Mouse (Mus musculus) midbrain, embryonic 13.5 days (tissue): ENCODE data around the gene Hnrnpa2b1. TPM values are rescaled to one million over a fixed set of nuclear protein-coding genes. Genes with fewer than 3 reads are reported as not detected.
"Not testable (repeated sequence)": the region's sequence is repeated elsewhere in the genome, so short reads cannot be mapped to it uniquely, and the experiment has no call there.

ENCODE experiments used
- ATAC-seq: fragments of 200-750 bp; cut with Nextera tagmentation; 2 replicates; pipeline ENCODE4 v1.8.0; 2017; ENCODE audit warnings: mild to moderate bottlenecking, moderate TSS enrichment, moderate library complexity
- H3K27ac ChIP-seq: fragments of 300-500 bp; sonication (generic); 2 replicates; pipeline ENCODE4 v1.5.1; 2015; ENCODE audit warnings: inconsistent platforms, mild to moderate bottlenecking, moderate library complexity
- H3K27me3 ChIP-seq: fragments of 300-500 bp; sonication (generic); 2 replicates; pipeline ENCODE4 v1.6.1; 2015; ENCODE audit warnings: mild to moderate bottlenecking, inconsistent platforms
- H3K36me3 ChIP-seq: fragments of 300-500 bp; sonication (generic); 2 replicates; pipeline ENCODE4 v1.6.1; 2015; ENCODE audit warnings: mild to moderate bottlenecking, inconsistent platforms
- H3K4me1 ChIP-seq: fragments of 300-500 bp; sonication (generic); replicated peaks from 2 replicates; pipeline ENCODE4 v1.6.1; 2015; ENCODE audit warnings: inconsistent platforms
- H3K4me2 ChIP-seq: fragments of 300-500 bp; sonication (generic); replicated peaks from 2 replicates; pipeline ENCODE4 v1.6.1; 2015; ENCODE audit warnings: moderate library complexity, mild to moderate bottlenecking, inconsistent platforms
- H3K4me3 ChIP-seq: fragments of 300-500 bp; sonication (generic); replicated peaks from 2 replicates; pipeline ENCODE4 v1.5.1; 2015; ENCODE audit warnings: mild to moderate bottlenecking, inconsistent platforms
- H3K9ac ChIP-seq: fragments of 300-500 bp; sonication (generic); replicated peaks from 2 replicates; pipeline ENCODE4 v1.6.1; 2015; ENCODE audit warnings: mild to moderate bottlenecking, inconsistent platforms
- H3K9me3 ChIP-seq: fragments of 300-500 bp; sonication (generic); 2 replicates; pipeline ENCODE4 v1.6.1; 2016; ENCODE audit warnings: mild to moderate bottlenecking, inconsistent platforms
- WGBS: fragments of 180-500 bp; shearing (Covaris S2); methylation state at CpG from one replicate; pipeline ENCODE4 v1.1.7; 2015; 5-methylcytosine and 5-hydroxymethylcytosine counted together
- polyA plus RNA-seq: library from polyadenylated mRNA; unstranded; fragments of >200 nt; fragmentation: Nextera tagmentation; extraction: Ambion mirVana; gene quantifications from 2 replicates; pipeline ENCODE4 v1.2.1, GENCODE M21; 2015

Hnrnpa2b1 gene
- polyA plus RNA-seq, 1 experiment from 2014 or later, result 2,073 TPM

- ATAC-seq, result no peak
- Histone ChIP-seq H3K9me3 (no peaks in the 10 kb centered on the region), H3K9ac (no peak overlapping the region), H3K36me3 (peaks cover 31% of the 10 kb centered on the region), H3K4me1 (no peaks in the 10 kb centered on the region), H3K27me3 (no peaks in the 10 kb centered on the region), H3K4me3 (no peak overlapping the region), H3K4me2 (no peak overlapping the region), H3K27ac (no peak overlapping the region)
- 79% methylated on average over 7 of the region's 7 CpGs for WGBS
Measured at GRCm38 (mm10) chr6:51486076-51486710, 16.5 kb upstream of the Hnrnpa2b1 start.

- 49% methylated on average over 2 of the region's 2 CpGs for WGBS
- H3K27ac ChIP-seq, result no peak overlapping the region
- no peak overlapping the region for H3K4me3 ChIP-seq
- no peak overlapping the region for H3K9ac ChIP-seq
- no peaks in the 10 kb centered on the region for H3K27me3 ChIP-seq
- ATAC-seq, result no peak
- peaks cover 36% of the 10 kb centered on the region for H3K36me3 ChIP-seq
- no peak overlapping the region for H3K4me2 ChIP-seq
- no peaks in the 10 kb centered on the region for H3K9me3 ChIP-seq
- H3K4me1 ChIP-seq, result no peaks in the 10 kb centered on the region
Measured at GRCm38 (mm10) chr6:51485646-51486045, 16.0 kb upstream of the Hnrnpa2b1 start.

- H3K27ac ChIP-seq, H3K4me3 ChIP-seq, H3K4me2 ChIP-seq, ATAC-seq, H3K27me3 ChIP-seq, H3K9ac ChIP-seq, H3K4me1 ChIP-seq, H3K9me3 ChIP-seq: not testable (repeated sequence)
- H3K36me3 ChIP-seq, result peaks cover 47% of the 10 kb centered on the region
- 90% methylated on average over 8 of the region's 8 CpGs for WGBS
Measured at GRCm38 (mm10) chr6:51484556-51484955, 14.9 kb upstream of the Hnrnpa2b1 start.

DNA sequence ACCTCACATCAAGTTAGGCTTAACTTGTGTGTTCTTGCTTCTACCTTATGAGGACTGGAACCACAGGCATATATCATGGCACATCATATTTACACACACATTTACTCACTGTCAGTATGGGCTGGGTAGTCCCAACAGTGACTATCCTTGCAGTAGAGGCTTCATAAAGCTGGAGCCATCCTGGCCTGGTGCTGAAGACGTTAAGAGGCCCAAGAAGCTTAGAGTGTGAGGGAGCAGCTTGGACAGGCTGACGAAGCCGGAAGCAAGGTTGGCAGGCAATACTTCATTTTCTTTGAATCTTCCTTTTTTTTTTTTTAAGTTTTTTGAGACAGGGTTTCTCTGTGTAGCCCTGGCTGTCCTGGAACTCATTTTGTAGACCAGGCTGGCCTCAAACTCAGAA, 14.2 kb upstream of the Hnrnpa2b1 start:
- Histone ChIP-seq H3K4me3 (no peak overlapping the region), H3K4me2 (no peak overlapping the region), H3K36me3 (peaks cover 54% of the 10 kb centered on the region), H3K4me1 (no peaks in the 10 kb centered on the region), H3K27me3 (no peaks in the 10 kb centered on the region), H3K9ac (no peak overlapping the region), H3K9me3 (no peaks in the 10 kb centered on the region), H3K27ac (no peak overlapping the region)
- 93% methylated on average over 3 of the region's 3 CpGs for WGBS
- no peak for ATAC-seq

GRCm38 (mm10) chr6:51481548-51481947, 11.9 kb upstream of the Hnrnpa2b1 start:
- H3K9ac ChIP-seq, result no peak overlapping the region
- H3K27me3 ChIP-seq, result no peaks in the 10 kb centered on the region
- H3K4me2 ChIP-seq, result no peak overlapping the region
- H3K4me1 ChIP-seq, result no peaks in the 10 kb centered on the region
- 94% methylated on average over 8 of the region's 8 CpGs for WGBS
- ATAC-seq, result no peak
- no peaks in the 10 kb centered on the region for H3K9me3 ChIP-seq
- H3K4me3 ChIP-seq, result no peak overlapping the region
- no peak overlapping the region for H3K27ac ChIP-seq
- H3K36me3 ChIP-seq, result peaks cover 59% of the 10 kb centered on the region

DNA sequence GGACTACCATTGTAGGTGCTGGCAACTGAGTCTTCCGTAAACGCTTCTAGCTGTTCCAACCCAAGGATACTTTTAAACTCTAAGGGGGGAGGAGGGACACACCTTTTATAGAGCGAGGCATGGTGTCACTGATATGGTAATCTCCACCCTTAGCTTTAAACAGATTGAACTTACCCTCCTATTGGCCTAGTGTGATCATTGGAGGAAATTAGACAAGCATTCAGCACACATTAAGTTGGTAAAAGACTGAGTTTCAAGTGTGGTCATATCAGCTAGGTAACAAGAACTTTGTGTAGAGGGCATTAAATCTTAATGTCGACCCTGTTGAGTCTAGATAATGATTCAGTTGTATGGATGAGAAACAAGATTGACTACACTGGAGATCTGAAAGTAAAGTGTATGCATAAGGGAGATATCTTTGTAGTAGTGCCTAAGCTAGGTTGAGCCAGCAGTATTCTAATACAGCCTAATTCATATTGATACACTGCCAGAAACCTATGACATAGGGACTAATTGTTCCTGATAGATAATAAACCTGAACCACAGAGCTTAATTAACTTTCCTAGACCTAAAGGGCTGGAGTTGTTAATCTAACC, 9.5 kb upstream of the Hnrnpa2b1 start:
- ATAC-seq, result no peak
- no peaks in the 10 kb centered on the region for H3K9me3 ChIP-seq
- H3K4me3 ChIP-seq, result no peak overlapping the region
- no peak overlapping the region for H3K27ac ChIP-seq
- H3K36me3 ChIP-seq, result peaks cover 71% of the 10 kb centered on the region
- H3K4me2 ChIP-seq, result no peak overlapping the region
- 93% methylated on average over 4 of the region's 4 CpGs for WGBS
- no peak overlapping the region for H3K9ac ChIP-seq
- peaks cover 5% of the 10 kb centered on the region; the same call in 1 of the 2 replicates for H3K4me1 ChIP-seq
- H3K27me3 ChIP-seq, result no peaks in the 10 kb centered on the region

DNA sequence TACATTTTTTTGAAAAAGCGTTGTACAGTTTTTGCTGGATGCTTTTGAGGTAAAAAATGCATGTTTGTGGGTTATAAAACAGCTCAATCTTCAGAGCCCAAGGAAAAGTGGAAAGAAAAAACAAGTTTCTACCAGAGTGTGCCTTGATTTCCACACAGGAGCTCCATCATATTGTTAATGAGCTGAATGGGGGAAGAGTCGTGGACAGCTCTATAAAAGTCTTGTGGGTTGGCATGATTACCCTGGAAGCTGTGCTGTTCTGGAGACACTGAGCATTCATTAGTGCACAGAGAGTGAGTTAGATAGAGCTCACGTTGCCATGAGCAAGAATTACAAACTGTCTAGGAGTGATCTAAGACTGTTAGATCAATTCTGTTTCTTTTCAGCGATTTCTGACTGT, 2.5 kb upstream of the Hnrnpa2b1 start:
- peaks cover 30% of the 10 kb centered on the region for H3K4me1 ChIP-seq
- H3K4me3 ChIP-seq, result peak overlapping the region; percentile 90
- no peaks in the 10 kb centered on the region for H3K27me3 ChIP-seq
- H3K27ac ChIP-seq, result 0 out of 2 replicates have a peak overlapping the region, but pooled peaks have one; percentile 60
- peak overlapping the region; percentile 84 for H3K4me2 ChIP-seq
- peak overlapping the region; percentile 99 for H3K9ac ChIP-seq
- peaks cover 37% of the 10 kb centered on the region for H3K36me3 ChIP-seq
- no peaks in the 10 kb centered on the region for H3K9me3 ChIP-seq
- ATAC-seq, result no peak
- 37% methylated on average over 4 of the region's 4 CpGs for WGBS

GRCm38 (mm10) chr6:51471782-51472181, 2.1 kb upstream of the Hnrnpa2b1 start:
- no peaks in the 10 kb centered on the region for H3K27me3 ChIP-seq
- peak overlapping the region; percentile 60; the same call in 1 of the 2 replicates for H3K27ac ChIP-seq
- ATAC-seq, result no peak
- peak overlapping the region; percentile 84 for H3K4me2 ChIP-seq
- peaks cover 37% of the 10 kb centered on the region for H3K36me3 ChIP-seq
- peak overlapping the region; percentile 90 for H3K4me3 ChIP-seq
- 13% methylated on average over 3 of the region's 3 CpGs for WGBS
- peak overlapping the region; percentile 99 for H3K9ac ChIP-seq
- H3K4me1 ChIP-seq, result peaks cover 34% of the 10 kb centered on the region
- no peaks in the 10 kb centered on the region for H3K9me3 ChIP-seq

DNA sequence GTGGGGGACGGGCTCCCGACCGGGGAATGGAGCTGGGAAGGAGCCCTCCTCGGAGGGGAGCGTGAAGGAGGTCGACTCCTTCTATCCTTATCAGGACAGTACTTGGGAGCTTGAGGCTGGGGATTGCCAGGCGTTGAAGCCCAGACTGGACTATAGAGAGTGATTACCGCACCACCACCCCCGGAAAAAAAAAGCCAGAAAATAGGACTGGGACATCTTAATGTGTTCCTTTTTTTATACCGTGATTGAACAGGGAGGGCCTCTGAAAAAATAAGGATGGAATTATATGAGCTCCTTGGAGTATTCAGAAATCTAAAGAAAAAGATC, 1.4 kb upstream of the Hnrnpa2b1 start:
- Histone ChIP-seq H3K9ac (peak overlapping the region; percentile 99), H3K4me2 (peak overlapping the region; percentile 84), H3K4me1 (peaks cover 40% of the 10 kb centered on the region), H3K36me3 (peaks cover 39% of the 10 kb centered on the region), H3K9me3 (no peaks in the 10 kb centered on the region), H3K27me3 (no peaks in the 10 kb centered on the region), H3K27ac (peak overlapping the region; percentile 100), H3K4me3 (peak overlapping the region; percentile 90)
- 0% methylated on average over 10 of the region's 10 CpGs for WGBS
- peak; percentile 35; the same call in 1 of the 2 replicates for ATAC-seq

DNA sequence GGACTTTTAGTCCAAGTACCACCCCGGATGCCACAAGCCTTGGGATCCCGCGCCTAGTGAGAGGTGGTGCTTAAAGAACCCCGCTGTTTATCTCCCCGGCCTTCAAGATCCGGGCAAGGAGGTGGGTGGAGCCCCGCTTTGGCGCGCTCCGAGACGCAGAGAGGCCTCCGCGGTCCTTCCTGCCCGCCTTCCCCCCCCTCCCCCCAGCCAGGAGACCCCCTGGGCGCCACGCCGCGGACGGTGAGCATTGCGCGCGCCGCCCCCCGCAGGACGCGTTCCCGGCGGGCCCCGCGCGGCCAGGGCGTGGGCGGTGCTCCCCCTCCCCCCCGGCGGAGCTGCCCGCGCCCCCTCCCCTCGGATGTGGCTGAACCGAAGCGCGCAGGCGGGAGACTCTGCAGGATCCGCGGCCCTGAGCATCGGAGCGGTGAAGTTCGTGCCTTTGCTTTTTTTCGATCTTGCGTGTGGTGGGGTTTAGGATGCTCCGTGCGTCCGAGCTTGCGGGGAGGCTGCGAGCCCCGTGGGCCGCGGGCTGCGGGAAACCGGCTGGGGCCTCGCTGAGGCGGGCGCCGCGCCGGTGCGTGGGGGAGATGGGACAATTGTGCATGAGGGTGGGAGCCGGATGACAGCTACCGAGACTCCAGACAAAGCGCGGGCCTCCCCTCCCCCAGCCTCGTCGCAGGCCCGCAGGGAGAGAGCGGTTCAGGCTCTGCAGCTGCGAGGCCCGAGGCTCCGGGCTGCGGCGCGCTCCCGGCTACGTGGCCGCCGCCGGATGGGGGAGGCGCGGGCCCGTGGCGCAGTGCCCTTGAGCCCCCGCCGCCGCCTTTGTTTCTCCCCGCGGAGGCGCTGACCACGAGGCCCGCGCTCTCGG, 851 bp upstream of the Hnrnpa2b1 start, which contains the start of gene Cbx3:
Gene Cbx3, plus strand, starts transcription at position 50 of the 868 bp plus-strand sequence.
- under 1% methylated on average over 77 of the region's 99 CpGs for WGBS
- peaks cover 46% of the 10 kb centered on the region for H3K4me1 ChIP-seq
- H3K27ac ChIP-seq, result peak within 1 kb of the TSS; percentile 100
- H3K36me3 ChIP-seq, result peaks cover 40% of the 10 kb centered on the region
- no peaks in the 10 kb centered on the region for H3K9me3 ChIP-seq
- ATAC-seq, result peak; percentile 83
- peak within 1 kb of the TSS; percentile 84 for H3K4me2 ChIP-seq
- H3K4me3 ChIP-seq, result peak within 1 kb of the TSS; percentile 90
- H3K9ac ChIP-seq, result peak within 1 kb of the TSS; percentile 99
- no peaks in the 10 kb centered on the region for H3K27me3 ChIP-seq

- Histone ChIP-seq H3K27me3 (no peaks in the 10 kb centered on the region), H3K4me2 (peak overlapping the region; percentile 58), H3K9ac (peak overlapping the region; percentile 99), H3K4me3 (peak overlapping the region; percentile 90), H3K4me1 (peaks cover 50% of the 10 kb centered on the region), H3K9me3 (no peaks in the 10 kb centered on the region), H3K27ac (peak overlapping the region; percentile 100), H3K36me3 (peaks cover 36% of the 10 kb centered on the region)
- peak; percentile 16 for ATAC-seq
- under 1% methylated on average over 63 of the region's 63 CpGs for WGBS
Measured at GRCm38 (mm10) chr6:51468891-51469561, 668 bp downstream of the Hnrnpa2b1 start.
